Mouse (Mus musculus) left cerebral cortex, postnatal 36 days (tissue): ENCODE data around the gene Xpot. TPM values are rescaled to one million over a fixed set of nuclear protein-coding genes. Genes with fewer than 3 reads are reported as not detected.

Experiments
- microRNA-seq: library from miRNA; unstranded; fragments of <30 nt; microRNA quantifications from one replicate; pipeline ENCODE4 v1.2.0, GENCODE M21; 2022
- total RNA-seq, 2 experiments: library from RNA; stranded (reverse); gene quantifications; 2 replicates each; pipeline ENCODE4 v1.2.3; 2021

The Xpot gene
- total RNA-seq, 2 experiments from 2014 or later = 69.8 to 70.9 TPM

Small RNA genes within 50 kb of the gene (microRNA-seq; reads per million reads assigned to microRNA genes)
- gene Gm24330 = not detected

Other genes starting within 250 kb of the Xpot start
- gene Rassf3, start 150.0 kb downstream of the Xpot start, total RNA-seq = 10 to 100 TPM; 30.8 to 47.3 TPM
- gene Tbk1, start 39.5 kb downstream of the Xpot start, total RNA-seq = 10 to 100 TPM; 43.9 to 48.7 TPM
- under 1 TPM; 0.27 to 0.47 TPM for gene D930020B18Rik, start 15.3 kb upstream of the Xpot start, total RNA-seq
- gene BC048403, start 113.6 kb upstream of the Xpot start, total RNA-seq = 10 to 100 TPM; 10.7 to 11.7 TPM